Mouse (Mus musculus): ENCODE measurements at regions not wholly inside any gene's neighbourhood (a gene's known extent, or its start where the extent isn't known, plus 50 kb on each side); places are given as distances from the start of the nearest gene placed in this dataset.

DNA sequence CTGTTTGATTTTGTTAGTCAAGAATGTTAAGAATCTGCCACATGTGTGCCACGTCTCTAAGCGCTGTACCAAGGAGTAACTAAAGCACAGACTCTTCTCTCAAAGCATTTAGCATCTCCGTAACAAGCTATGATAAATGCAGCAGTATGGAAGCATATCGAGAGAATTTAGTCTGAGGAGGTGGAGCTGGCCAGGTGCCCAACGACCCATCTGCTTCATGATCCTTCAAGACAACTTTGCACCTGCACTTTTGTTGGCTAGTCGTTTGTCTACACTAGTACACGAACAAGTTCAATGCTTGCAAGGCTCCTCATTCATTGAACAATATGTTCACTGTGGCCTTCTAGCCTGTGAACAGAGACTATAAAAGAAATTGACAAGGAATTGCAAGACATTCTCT lies 257.8 kb upstream of the Bmp2 start:
- no peak for TF ChIP-seq MAX (IDR thresholded peaks at IDR 0.05)
- TF ChIP-seq CTCF (IDR thresholded peaks at IDR 0.05; ENCODE audit: control insufficient read depth, insufficient read depth, insufficient read length), result no peak
